Mouse (Mus musculus) heart, adult 2 months (tissue): ENCODE measurements around the gene Sema4f.

Source experiments
- CTCF ChIP-seq: fragments of 200-600 bp; IDR thresholded peaks from 2 replicates; pipeline ENCODE4 v1.8.1; 2022; ENCODE audit warnings: antibody characterized with exemption, mild to moderate bottlenecking, moderate library complexity
- EP300 ChIP-seq: fragments of 200-500 bp; IDR thresholded peaks from 2 replicates; pipeline ENCODE4 v1.6.1; 2011; ENCODE audit warnings: low read depth, low read length, control low read depth; ENCODE audit not compliant: insufficient read depth
- POLR2A ChIP-seq: fragments of 200-500 bp; IDR thresholded peaks from 2 replicates; pipeline ENCODE4 v1.6.1; 2011; ENCODE audit warnings: mild to moderate bottlenecking, low read depth, low read length, control low read depth; ENCODE audit not compliant: insufficient read depth

- no peak for TF ChIP-seq CTCF
- no peak for TF ChIP-seq POLR2A
- TF ChIP-seq EP300, result no peak
Measured at GRCm38 (mm10) chr6:82927617-82928016, 12.0 kb downstream of the Sema4f start.
